Mouse (Mus musculus) liver, embryonic 14.5 days (tissue): ENCODE measurements around the gene Olfr1232.

ENCODE experiments used
- CTCF ChIP-seq: IDR thresholded peaks from 2 replicates; pipeline ENCODE4 v1.5.1; 2016; ENCODE audit warnings: antibody characterized with exemption, low read depth, control low read depth
- EP300 ChIP-seq: IDR thresholded peaks from 2 replicates; pipeline ENCODE4 v1.6.1; 2016; ENCODE audit warnings: antibody characterized with exemption, low read depth

DNA sequence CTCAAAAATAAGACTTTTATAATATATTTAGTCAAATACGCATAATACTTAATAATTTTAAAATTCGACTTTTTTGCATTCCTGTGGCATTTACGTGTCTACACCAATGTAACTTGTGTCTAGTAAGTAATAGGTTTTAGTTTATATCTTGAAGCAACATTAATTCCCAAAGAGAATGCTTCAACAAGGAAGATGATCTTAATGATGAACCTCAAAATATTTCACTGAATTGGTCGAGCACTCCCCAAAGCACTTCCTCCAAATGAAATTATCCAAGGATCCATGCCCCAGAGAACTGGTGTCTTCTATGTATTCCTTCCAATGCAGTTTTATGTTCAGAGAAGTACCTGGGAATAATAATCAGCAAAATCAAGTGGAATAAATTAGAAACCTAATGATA is 35.3 kb upstream of the Olfr1232 start, which contains the start of gene Olfr1234:
- TF ChIP-seq CTCF: no peak
- no peak for TF ChIP-seq EP300
